Mouse (Mus musculus): ENCODE results near the gene Slc38a11.

Slc38a11 gene

GRCm38 (mm10) chr2:65321998-65322754 lies 41.7 kb downstream of the Slc38a11 start:
- no peak for DNase-seq (ENCODE audit: low spot score)

- no peak for DNase-seq (ENCODE audit: low spot score)
Measured at GRCm38 (mm10) chr2:65320975-65321374, 42.9 kb downstream of the Slc38a11 start.

GRCm38 (mm10) chr2:65316721-65317120 lies 47.1 kb downstream of the Slc38a11 start:
- no peak for DNase-seq (ENCODE audit: low spot score)

GRCm38 (mm10) chr2:65311250-65311649 lies 52.6 kb downstream of the Slc38a11 start:
- DNase-seq (ENCODE audit: low spot score), result no peak

GRCm38 (mm10) chr2:65296541-65296940 lies 67.3 kb downstream of the Slc38a11 start:
- DNase-seq (ENCODE audit: low spot score), result no peak

GRCm38 (mm10) chr2:65294092-65294491 lies 69.7 kb downstream of the Slc38a11 start:
- no peak for DNase-seq (ENCODE audit: low spot score)

GRCm38 (mm10) chr2:65293411-65293810 lies 70.4 kb downstream of the Slc38a11 start:
- no peak for DNase-seq (ENCODE audit: low spot score)

GRCm38 (mm10) chr2:65289721-65290120 lies 74.1 kb downstream of the Slc38a11 start:
- no peak for DNase-seq (ENCODE audit: low spot score)

GRCm38 (mm10) chr2:65288696-65289095 lies 75.1 kb downstream of the Slc38a11 start:
- no peak for DNase-seq (ENCODE audit: low spot score)

GRCm38 (mm10) chr2:65285380-65285779 lies 78.5 kb downstream of the Slc38a11 start:
- no peak for DNase-seq (ENCODE audit: low spot score)

GRCm38 (mm10) chr2:65282979-65283378 lies 80.9 kb downstream of the Slc38a11 start:
- no peak for DNase-seq (ENCODE audit: low spot score)

- no peak for DNase-seq (ENCODE audit: low spot score)
Measured at GRCm38 (mm10) chr2:65279029-65279690, 84.7 kb downstream of the Slc38a11 start.

GRCm38 (mm10) chr2:65275443-65276061 lies 88.3 kb downstream of the Slc38a11 start:
- no peak for DNase-seq (ENCODE audit: low spot score)

- no peak for DNase-seq (ENCODE audit: low spot score)
Measured at GRCm38 (mm10) chr2:65273910-65274309, 89.9 kb downstream of the Slc38a11 start.

GRCm38 (mm10) chr2:65268731-65269130 lies 95.1 kb downstream of the Slc38a11 start:
- DNase-seq (ENCODE audit: low spot score), result no peak

- no peak for DNase-seq (ENCODE audit: low spot score)
Measured at GRCm38 (mm10) chr2:65267834-65268233, 96.0 kb downstream of the Slc38a11 start.

GRCm38 (mm10) chr2:65266576-65267299 lies 97.1 kb downstream of the Slc38a11 start:
- no peak for DNase-seq (ENCODE audit: low spot score)
